Mouse (Mus musculus) limb, embryonic 13.5 days (tissue): ENCODE data around the gene Ctsd. TPM values are rescaled to one million over a fixed set of nuclear protein-coding genes. Genes with fewer than 3 reads are reported as not detected.

Experiments
- ATAC-seq: fragments of 200-750 bp; cut with Nextera tagmentation; 2 replicates; pipeline ENCODE4 v1.8.0; 2017; ENCODE audit warnings: low read depth, moderate number of reproducible peaks, moderate TSS enrichment; ENCODE audit not compliant: low FRiP score
- H3K27ac ChIP-seq: fragments of 300-500 bp; sonication (generic); 2 replicates; pipeline ENCODE4 v1.5.1; 2015; ENCODE audit warnings: inconsistent platforms, mild to moderate bottlenecking, moderate library complexity
- H3K27me3 ChIP-seq: fragments of 300-500 bp; sonication (generic); 2 replicates; pipeline ENCODE4 v1.6.1; 2015; ENCODE audit warnings: mild to moderate bottlenecking, inconsistent platforms
- H3K36me3 ChIP-seq: fragments of 300-500 bp; sonication (generic); 2 replicates; pipeline ENCODE4 v1.6.1; 2015; ENCODE audit warnings: inconsistent platforms, mild to moderate bottlenecking, moderate library complexity
- H3K4me1 ChIP-seq: fragments of 300-500 bp; sonication (generic); 2 replicates; pipeline ENCODE4 v1.6.1; 2015; ENCODE audit warnings: inconsistent platforms
- H3K4me2 ChIP-seq: fragments of 300-500 bp; sonication (generic); replicated peaks from 2 replicates; pipeline ENCODE4 v1.6.1; 2015; ENCODE audit warnings: inconsistent platforms, mild to moderate bottlenecking, moderate library complexity
- H3K4me3 ChIP-seq: fragments of 300-500 bp; sonication (generic); 2 replicates; pipeline ENCODE4 v1.5.1; 2015; ENCODE audit warnings: moderate library complexity, mild to moderate bottlenecking, inconsistent platforms
- H3K9ac ChIP-seq: fragments of 300-500 bp; sonication (generic); 2 replicates; pipeline ENCODE4 v1.6.1; 2015; ENCODE audit warnings: mild to moderate bottlenecking, inconsistent platforms
- H3K9me3 ChIP-seq: fragments of 300-500 bp; sonication (generic); 2 replicates; pipeline ENCODE4 v1.6.1; 2016; ENCODE audit warnings: inconsistent platforms
- WGBS: fragments of 180-500 bp; shearing (Covaris S2); methylation state at CpG from one replicate; pipeline ENCODE4 v1.1.7; 2015; 5-methylcytosine and 5-hydroxymethylcytosine counted together
- polyA plus RNA-seq: library from polyadenylated mRNA; unstranded; fragments of >200 nt; fragmentation: Nextera tagmentation; extraction: Ambion mirVana; gene quantifications from 2 replicates; pipeline ENCODE4 v1.2.1, GENCODE M21; 2015

Ctsd gene
- polyA plus RNA-seq, 1 experiment from 2014 or later, result 241 TPM

GRCm38 (mm10) chr7:142384306-142384705, 3.5 kb downstream of the Ctsd start:
- Histone ChIP-seq H3K4me3 (no peak overlapping the region), H3K9me3 (no peaks in the 10 kb centered on the region), H3K9ac (no peak overlapping the region), H3K4me2 (no peak overlapping the region), H3K27me3 (no peaks in the 10 kb centered on the region), H3K36me3 (peaks cover 65% of the 10 kb centered on the region), H3K27ac (no peak overlapping the region), H3K4me1 (peaks cover 17% of the 10 kb centered on the region)
- WGBS, result 81% methylated on average over 10 of the region's 10 CpGs
- no peak for ATAC-seq

GRCm38 (mm10) chr7:142382567-142382966, 5.3 kb downstream of the Ctsd start, which contains the start of gene Gm49369:
Gene Gm49369 (minus strand): TSS chr7:142382667.
- Histone ChIP-seq H3K27ac (no peak within 1 kb of the TSS), H3K9me3 (no peaks in the 10 kb centered on the region)

DNA sequence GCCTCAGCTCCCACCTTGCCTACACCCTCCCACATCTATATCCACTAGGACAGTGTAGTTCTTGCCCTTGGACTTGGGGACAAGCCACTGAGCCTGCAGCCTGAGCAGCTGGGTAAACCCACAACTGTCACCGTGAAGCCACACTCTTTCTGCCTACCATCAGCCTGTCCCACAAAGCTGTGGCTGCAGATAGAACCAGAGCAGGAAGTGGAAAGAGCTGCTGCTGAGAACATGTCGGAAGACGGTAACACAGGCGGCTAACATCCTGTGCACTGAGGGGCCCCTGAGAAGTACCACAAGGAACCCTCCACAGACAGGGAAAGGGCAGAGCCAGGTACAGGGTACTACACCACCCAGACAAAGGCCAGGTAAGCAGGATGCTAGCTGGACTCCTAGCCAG, 6.7 kb downstream of the Ctsd start:
- H3K9me3 ChIP-seq, result no peaks in the 10 kb centered on the region
- H3K27ac ChIP-seq, result no peak overlapping the region
- 88% methylated on average over 4 of the region's 4 CpGs for WGBS
- peaks cover 4% of the 10 kb centered on the region for H3K4me1 ChIP-seq
- ATAC-seq, result no peak
- H3K27me3 ChIP-seq, result no peaks in the 10 kb centered on the region
- no peak overlapping the region for H3K9ac ChIP-seq
- H3K36me3 ChIP-seq, result peaks cover 96% of the 10 kb centered on the region
- no peak overlapping the region for H3K4me2 ChIP-seq
- H3K4me3 ChIP-seq, result no peak overlapping the region

More at GRCm38 (mm10) chr7:142382567-142382966, 5.3 kb downstream of the Ctsd start, which contains the start of gene Gm49369:
- ATAC-seq, result no peak
- WGBS, result 95% methylated on average over 5 of the region's 5 CpGs
- Histone ChIP-seq H3K4me2 (no peak within 1 kb of the TSS), H3K4me3 (no peak within 1 kb of the TSS), H3K36me3 (peaks cover 82% of the 10 kb centered on the region), H3K9ac (no peak within 1 kb of the TSS), H3K4me1 (peaks cover 17% of the 10 kb centered on the region), H3K27me3 (no peaks in the 10 kb centered on the region)

GRCm38 (mm10) chr7:142379186-142379585, 8.7 kb downstream of the Ctsd start:
- Histone ChIP-seq H3K4me3 (no peak overlapping the region), H3K27ac (no peak overlapping the region), H3K4me2 (no peak overlapping the region), H3K4me1 (no peaks in the 10 kb centered on the region), H3K9me3 (no peaks in the 10 kb centered on the region), H3K36me3 (peaks cover 89% of the 10 kb centered on the region), H3K9ac (no peak overlapping the region), H3K27me3 (peaks cover 5% of the 10 kb centered on the region)
- no peak for ATAC-seq
- WGBS, result 65% methylated on average over 6 of the region's 6 CpGs

GRCm38 (mm10) chr7:142377233-142377925, 10.5 kb downstream of the Ctsd start:
- no peak overlapping the region for H3K4me2 ChIP-seq
- no peak overlapping the region for H3K27ac ChIP-seq
- peaks cover 71% of the 10 kb centered on the region for H3K36me3 ChIP-seq
- H3K9me3 ChIP-seq, result no peaks in the 10 kb centered on the region
- 90% methylated on average over 14 of the region's 14 CpGs for WGBS
- no peak overlapping the region for H3K4me3 ChIP-seq
- ATAC-seq, result no peak
- H3K9ac ChIP-seq, result no peak overlapping the region
- peaks cover 23% of the 10 kb centered on the region for H3K27me3 ChIP-seq
- peaks cover 1% of the 10 kb centered on the region; the same call in 1 of the 2 replicates for H3K4me1 ChIP-seq

DNA sequence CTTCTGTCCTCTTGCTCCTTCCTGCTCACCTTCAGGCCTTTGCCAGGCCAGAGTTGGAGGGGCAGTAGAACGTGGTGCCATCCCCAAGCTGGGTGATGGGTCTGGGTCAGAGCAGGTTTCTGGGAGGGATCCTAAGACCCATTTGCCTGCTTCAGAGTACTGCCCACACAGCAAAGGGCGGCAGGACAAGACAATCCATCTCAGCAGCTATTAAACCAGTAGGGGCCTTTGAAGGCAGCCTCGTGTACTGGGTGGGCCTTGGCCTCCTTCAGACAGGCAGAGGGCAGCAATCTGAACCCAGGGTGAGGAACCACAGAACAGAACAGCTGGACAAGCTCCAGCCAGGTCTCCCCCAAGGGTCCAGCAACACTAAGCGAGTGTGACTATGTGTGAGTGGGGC, 11.7 kb downstream of the Ctsd start:
- Histone ChIP-seq H3K4me3 (no peak overlapping the region), H3K4me1 (peaks cover 12% of the 10 kb centered on the region), H3K27ac (no peak overlapping the region), H3K27me3 (peaks cover 36% of the 10 kb centered on the region), H3K9me3 (no peaks in the 10 kb centered on the region), H3K9ac (no peak overlapping the region), H3K4me2 (no peak overlapping the region), H3K36me3 (peaks cover 58% of the 10 kb centered on the region)
- 73% methylated on average over 4 of the region's 4 CpGs for WGBS
- ATAC-seq, result no peak

DNA sequence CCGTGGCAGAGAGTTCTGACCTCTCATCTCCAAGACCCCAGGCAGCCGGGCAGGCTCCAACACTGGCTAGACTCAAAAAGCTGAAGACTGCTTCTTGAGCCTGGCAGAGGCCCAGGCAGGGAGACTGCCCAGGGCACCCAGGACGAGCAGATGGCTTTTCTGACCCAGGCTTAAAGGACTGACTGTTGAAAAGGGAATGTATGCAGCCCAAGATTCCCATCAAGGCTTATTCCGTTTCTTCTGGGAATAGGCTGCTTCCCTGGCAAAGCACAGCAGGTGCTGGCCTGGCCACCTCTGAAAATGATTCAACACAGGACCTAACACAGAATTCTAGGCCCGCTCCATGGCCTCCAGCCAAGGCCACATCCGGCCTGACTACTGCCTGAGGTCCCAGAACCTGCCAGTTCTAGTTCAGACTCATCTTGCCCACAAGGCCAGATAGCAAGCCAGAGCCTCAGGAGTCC, 12.5 kb downstream of the Ctsd start:
- Histone ChIP-seq H3K4me3 (no peak overlapping the region), H3K27ac (no peak overlapping the region), H3K4me2 (no peak overlapping the region), H3K27me3 (peaks cover 44% of the 10 kb centered on the region), H3K4me1 (peaks cover 12% of the 10 kb centered on the region), H3K9ac (no peak overlapping the region), H3K9me3 (no peaks in the 10 kb centered on the region), H3K36me3 (peaks cover 50% of the 10 kb centered on the region)
- no peak for ATAC-seq
- 78% methylated on average over 6 of the region's 6 CpGs for WGBS

DNA sequence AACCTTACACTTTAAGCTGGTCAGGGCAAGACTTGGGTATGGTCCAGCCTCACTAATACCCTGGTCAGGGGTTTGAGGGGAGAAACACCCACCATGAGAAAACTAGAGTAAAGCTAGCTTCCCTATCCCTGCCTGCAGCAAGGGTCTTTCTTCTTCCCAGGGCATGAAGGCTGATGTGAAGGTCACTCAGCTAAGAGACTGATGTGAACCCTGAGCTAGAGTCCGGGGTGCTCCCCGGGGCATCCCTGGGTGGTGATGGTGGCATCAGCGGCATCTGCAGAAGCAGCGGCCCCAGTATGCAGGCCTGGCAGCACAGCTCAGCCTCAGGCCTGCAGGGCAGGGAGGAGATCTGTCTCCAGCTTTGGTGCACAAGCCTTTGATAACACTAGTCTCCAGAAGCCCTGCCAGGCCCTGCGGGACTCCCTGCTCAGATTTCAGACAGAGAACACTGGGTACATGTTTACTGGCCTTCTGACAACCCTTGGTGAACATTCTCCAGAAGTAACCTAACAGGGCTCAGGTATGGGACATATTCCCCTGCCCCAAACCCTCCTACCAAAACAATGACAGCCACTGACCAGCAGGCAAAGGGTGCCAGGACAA, 13.3 kb downstream of the Ctsd start:
- 84% methylated on average over 5 of the region's 5 CpGs for WGBS
- no peak for ATAC-seq
- Histone ChIP-seq H3K9ac (0 out of 2 replicates have a peak overlapping the region, but pooled peaks have one; percentile 5), H3K4me1 (peaks cover 12% of the 10 kb centered on the region), H3K9me3 (no peaks in the 10 kb centered on the region), H3K4me3 (no peak overlapping the region), H3K4me2 (no peak overlapping the region), H3K36me3 (peaks cover 42% of the 10 kb centered on the region), H3K27ac (no peak overlapping the region), H3K27me3 (peaks cover 51% of the 10 kb centered on the region)

- peaks cover 35% of the 10 kb centered on the region for H3K36me3 ChIP-seq
- peak within 1 kb of the TSS; percentile 80 for H3K4me2 ChIP-seq
- H3K9ac ChIP-seq, result 0 out of 2 replicates have a peak within 1 kb of the TSS, but pooled peaks have one; percentile 5
- 63% methylated on average over 8 of the region's 8 CpGs for WGBS
- no peak for ATAC-seq
- H3K4me3 ChIP-seq, result peak within 1 kb of the TSS; percentile 46
- no peak within 1 kb of the TSS for H3K27ac ChIP-seq
- H3K27me3 ChIP-seq, result peaks cover 58% of the 10 kb centered on the region
- no peaks in the 10 kb centered on the region for H3K9me3 ChIP-seq
- H3K4me1 ChIP-seq, result peaks cover 12% of the 10 kb centered on the region
Measured at GRCm38 (mm10) chr7:142373641-142374412, 14.0 kb downstream of the Ctsd start, which contains the start of gene Ifitm10. Gene Ifitm10 (minus strand): TSS chr7:142373753.

DNA sequence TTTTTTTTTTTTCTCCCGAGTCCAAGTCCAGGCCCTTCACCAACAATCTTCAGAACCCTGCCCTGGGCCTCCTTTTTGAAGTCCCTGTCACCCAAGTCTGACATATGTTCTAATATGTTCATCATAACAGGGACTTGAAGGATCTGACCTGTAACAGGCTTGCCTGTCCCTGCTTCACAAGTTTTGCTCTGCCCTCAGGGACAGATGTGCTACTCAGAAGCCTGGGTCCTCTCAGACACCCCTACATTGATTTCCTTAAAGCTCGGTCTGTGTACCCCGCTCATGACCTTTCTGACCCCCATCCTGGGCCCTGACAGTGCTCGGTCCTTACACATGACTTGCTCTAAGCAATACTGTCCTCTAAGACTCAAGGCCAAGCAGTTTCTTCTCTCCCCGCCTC, 14.8 kb downstream of the Ctsd start:
- peaks cover 66% of the 10 kb centered on the region for H3K27me3 ChIP-seq
- ATAC-seq, result no peak
- peaks cover 12% of the 10 kb centered on the region for H3K4me1 ChIP-seq
- no peaks in the 10 kb centered on the region for H3K9me3 ChIP-seq
- no peak overlapping the region for H3K9ac ChIP-seq
- peaks cover 27% of the 10 kb centered on the region for H3K36me3 ChIP-seq
- 73% methylated on average over 5 of the region's 5 CpGs for WGBS
- H3K4me2 ChIP-seq, result no peak overlapping the region
- no peak overlapping the region for H3K27ac ChIP-seq
- no peak overlapping the region for H3K4me3 ChIP-seq

- Histone ChIP-seq H3K9ac (peak overlapping the region; percentile 63), H3K9me3 (no peaks in the 10 kb centered on the region), H3K27ac (no peak overlapping the region), H3K36me3 (peaks cover 17% of the 10 kb centered on the region), H3K27me3 (peaks cover 74% of the 10 kb centered on the region), H3K4me3 (peak overlapping the region; percentile 46), H3K4me1 (peaks cover 12% of the 10 kb centered on the region), H3K4me2 (peak overlapping the region; percentile 80)
- ATAC-seq, result peak; percentile 12; the same call in 1 of the 2 replicates
- 1% methylated on average over 64 of the region's 64 CpGs for WGBS
Measured at GRCm38 (mm10) chr7:142371768-142372661, 15.8 kb downstream of the Ctsd start.
